In the genomic region with DNA sequence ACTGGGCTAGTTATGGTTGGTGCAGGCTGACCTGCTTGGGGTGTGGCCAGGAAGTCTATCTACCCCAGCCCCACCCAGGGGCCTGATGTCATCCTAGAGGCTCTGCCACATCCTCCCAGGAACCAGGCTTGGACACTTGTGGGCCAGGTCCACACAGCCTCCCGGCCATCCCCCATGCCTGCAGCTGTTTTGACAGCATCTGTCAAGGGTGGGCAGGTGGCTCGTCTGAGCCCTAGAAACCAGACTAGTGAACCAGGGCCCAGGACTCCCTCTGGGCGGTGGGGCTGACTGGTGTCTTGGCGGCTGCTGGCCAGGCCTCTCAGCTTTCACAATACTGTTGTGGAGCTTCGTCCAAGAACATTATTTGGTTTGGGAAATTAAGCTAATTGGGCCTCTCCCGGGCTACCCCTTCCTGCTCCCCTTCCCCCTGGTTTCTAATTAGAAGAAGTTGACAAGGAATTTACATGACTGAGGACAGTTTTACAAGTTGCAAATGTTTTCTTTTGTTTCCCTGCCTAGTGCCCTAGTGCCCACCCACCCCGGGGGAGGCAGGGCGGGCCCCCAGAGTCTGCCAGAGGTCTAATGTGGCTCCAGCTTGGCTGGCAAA, we compare ENCODE assay signal across 8 mouse cellular contexts. TPM values are rescaled to one million over a fixed set of nuclear protein-coding genes. Genes with fewer than 3 reads are reported as not detected.
DNase-seq lines count a peak whose midpoint lies in the region; ATAC-seq and TF ChIP-seq lines count a peak whose summit lies in the region.

No protein-coding gene starts in this region.

- H3K27me3 ChIP-seq in hindbrain, embryonic 10.5 days (ENCODE audit: insufficient read depth, poor library complexity, severe bottlenecking) = no peaks in the 10 kb centered on the region
- no peaks in the 10 kb centered on the region; the same call in 1 of the 2 replicates for H3K27me3 ChIP-seq in hindbrain, postnatal 0 days (ENCODE audit: insufficient read depth, low read length)
- H3K27me3 ChIP-seq in MEL (ENCODE audit: control insufficient read depth in 1 of 2, insufficient read depth in 2 of 2, low read length in 2 of 2) = no peaks in the 10 kb centered on the region
- H3K27me3 ChIP-seq in forebrain, embryonic 16.5 days (replicated peaks; ENCODE audit: control insufficient read depth, insufficient read depth, low read length) = no peaks in the 10 kb centered on the region
- H3K27me3 ChIP-seq in limb, embryonic 13.5 days = no peaks in the 10 kb centered on the region

- no peak for DNase-seq in hindbrain, embryonic 10.5 days (ENCODE audit: low spot score)
- DNase-seq in hindbrain, postnatal 0 days (ENCODE audit: low spot score) = no peak
- DNase-seq in MEL (ENCODE audit: low read depth, low spot score) = peak; percentile 32
- no peak for DNase-seq in testis, postnatal 14 days (ENCODE audit: low spot score)
- DNase-seq in spleen, postnatal 14 days (ENCODE audit: low spot score in 2 of 2) = no peak
- no peak for DNase-seq in urinary bladder, postnatal 25 days (ENCODE audit: low spot score)

- H3K36me3 ChIP-seq in hindbrain, embryonic 10.5 days = peaks cover 99% of the 10 kb centered on the region
- peaks cover 35% of the 10 kb centered on the region for H3K36me3 ChIP-seq in hindbrain, postnatal 0 days (ENCODE audit: insufficient read depth, low read length)
- peaks cover 0 to 3% of the 10 kb centered on the region in 2 experiments; a peak in 1 of 4 replicates for H3K36me3 ChIP-seq in MEL (ENCODE audit: control insufficient read depth in 1 of 2, insufficient read depth in 2 of 2, low read length in 2 of 2)
- peaks cover 4% of the 10 kb centered on the region; the same call in 1 of the 2 replicates for H3K36me3 ChIP-seq in forebrain, embryonic 16.5 days (ENCODE audit: control insufficient read depth, insufficient read depth)
- H3K36me3 ChIP-seq in limb, embryonic 13.5 days = peaks cover 66% of the 10 kb centered on the region

- no peak for TF ChIP-seq CTCF in hindbrain, postnatal 0 days (IDR thresholded peaks at IDR 0.05; ENCODE audit: low read depth)
- no peak for TF ChIP-seq CTCF in MEL (IDR thresholded peaks at IDR 0.05 in 2 of 3, conservative IDR thresholded peaks at IDR 0.05 in 1 of 3; ENCODE audit: control insufficient read depth in 1 of 3, insufficient read depth in 1 of 3, low read depth in 2 of 3, low read length in 3 of 3, poor library complexity in 1 of 3, severe bottlenecking in 1 of 3)

- no peak overlapping the region for H3K4me2 ChIP-seq in hindbrain, postnatal 0 days (ENCODE audit: low read depth, low read length)
- H3K4me2 ChIP-seq in forebrain, embryonic 16.5 days (ENCODE audit: low read length) = no peak overlapping the region
- no peak overlapping the region for H3K4me2 ChIP-seq in limb, embryonic 13.5 days (replicated peaks)

- no peak for ATAC-seq in hindbrain, postnatal 0 days
- peak; percentile 84 for ATAC-seq in forebrain, embryonic 16.5 days
- peak; percentile 43 for ATAC-seq in limb, embryonic 13.5 days (ENCODE audit: low FRiP score, low read depth)

- peak overlapping the region; percentile 56 for H3K27ac ChIP-seq in hindbrain, embryonic 10.5 days
- no peak overlapping the region for H3K27ac ChIP-seq in hindbrain, postnatal 0 days
- H3K27ac ChIP-seq in MEL (ENCODE audit: control insufficient read depth, low read depth, low read length) = no peak overlapping the region
- no peak overlapping the region for H3K27ac ChIP-seq in forebrain, embryonic 16.5 days (ENCODE audit: low read length)
- peak overlapping the region; percentile 15; the same call in 1 of the 2 replicates for H3K27ac ChIP-seq in limb, embryonic 13.5 days

- no peaks in the 10 kb centered on the region for H3K9me3 ChIP-seq in hindbrain, embryonic 10.5 days
- H3K9me3 ChIP-seq in hindbrain, postnatal 0 days (ENCODE audit: low read length) = no peaks in the 10 kb centered on the region
- no peaks in the 10 kb centered on the region for H3K9me3 ChIP-seq in MEL (replicated peaks; ENCODE audit: insufficient read depth, low read length)
- no peaks in the 10 kb centered on the region for H3K9me3 ChIP-seq in forebrain, embryonic 16.5 days (ENCODE audit: control insufficient read depth, low read length)
- no peaks in the 10 kb centered on the region for H3K9me3 ChIP-seq in limb, embryonic 13.5 days

- TF ChIP-seq POLR2A in MEL (IDR thresholded peaks at IDR 0.05; ENCODE audit: control insufficient read depth in 1 of 2, insufficient read depth in 1 of 2, low read depth in 1 of 2, low read length in 2 of 2, poor library complexity in 1 of 2) = no peak

- no peak for TF ChIP-seq EP300 in MEL (IDR thresholded peaks at IDR 0.05; ENCODE audit: low read depth in 1 of 2, low read length in 2 of 2)

- TF ChIP-seq RAD21 in MEL (IDR thresholded peaks at IDR 0.05; ENCODE audit: low read depth, low read length) = no peak

- WGBS in hindbrain, embryonic 10.5 days = 63% methylated on average over 8 of the region's 8 CpGs
- 40% methylated on average over 8 of the region's 8 CpGs for WGBS in hindbrain, postnatal 0 days
- 13% methylated on average over 8 of the region's 8 CpGs for WGBS in forebrain, embryonic 16.5 days
- 26% methylated on average over 8 of the region's 8 CpGs for WGBS in limb, embryonic 13.5 days

- H3K9ac ChIP-seq in hindbrain, postnatal 0 days (replicated peaks; ENCODE audit: low read length) = no peak overlapping the region
- no peak overlapping the region for H3K9ac ChIP-seq in MEL (ENCODE audit: control insufficient read depth, low read depth, low read length, poor library complexity, severe bottlenecking)
- H3K9ac ChIP-seq in forebrain, embryonic 16.5 days (replicated peaks; ENCODE audit: low read depth, low read length) = no peak overlapping the region
- no peak overlapping the region for H3K9ac ChIP-seq in limb, embryonic 13.5 days

- H3K4me3 ChIP-seq in hindbrain, embryonic 10.5 days = no peak overlapping the region
- no peak overlapping the region for H3K4me3 ChIP-seq in hindbrain, postnatal 0 days (ENCODE audit: low read length)
- H3K4me3 ChIP-seq in MEL (ENCODE audit: control insufficient read depth in 1 of 2, insufficient read depth in 1 of 2, low read depth in 2 of 2, low read length in 2 of 2) = no peak overlapping the region
- no peak overlapping the region for H3K4me3 ChIP-seq in forebrain, embryonic 16.5 days (replicated peaks; ENCODE audit: low read length)
- no peak overlapping the region for H3K4me3 ChIP-seq in limb, embryonic 13.5 days

- H3K79me2 ChIP-seq in MEL (ENCODE audit: control insufficient read depth, insufficient read depth, low read length, poor library complexity) = no peaks in the 10 kb centered on the region

- peaks cover 73% of the 10 kb centered on the region for H3K4me1 ChIP-seq in hindbrain, embryonic 10.5 days (replicated peaks)
- peaks cover 11% of the 10 kb centered on the region for H3K4me1 ChIP-seq in hindbrain, postnatal 0 days (ENCODE audit: insufficient read depth, low read length)
- peaks cover 0 to 7% of the 10 kb centered on the region in 2 experiments; a peak in 2 of 4 replicates for H3K4me1 ChIP-seq in MEL (ENCODE audit: control insufficient read depth in 1 of 2, insufficient read depth in 2 of 2, low read length in 2 of 2)
- H3K4me1 ChIP-seq in forebrain, embryonic 16.5 days (replicated peaks; ENCODE audit: control insufficient read depth, insufficient read depth, low read length) = peaks cover 36% of the 10 kb centered on the region
- H3K4me1 ChIP-seq in limb, embryonic 13.5 days = peaks cover 54% of the 10 kb centered on the region

TF ChIP-seq in MEL, 35 proteins besides CTCF, POLR2A, EP300 and RAD21:
- TF ChIP-seq HCFC1 (IDR thresholded peaks at IDR 0.05; ENCODE audit: low read depth, low read length) (no peak), RCOR1 (IDR thresholded peaks at IDR 0.05; ENCODE audit: low read depth, low read length) (no peak), JUND (IDR thresholded peaks at IDR 0.05; ENCODE audit: low read depth, low read length) (no peak), MAX (IDR thresholded peaks at IDR 0.05; ENCODE audit: low read length) (no peak), SMC3 (IDR thresholded peaks at IDR 0.05; ENCODE audit: low read depth, low read length) (no peak), POLR2AphosphoS2 (IDR thresholded peaks at IDR 0.05; ENCODE audit: low read length) (no peak), POLR2AphosphoS5 (IDR thresholded peaks at IDR 0.05; ENCODE audit: borderline replicate concordance, low read depth, low read length) (no peak), ZC3H11A (IDR thresholded peaks at IDR 0.05; ENCODE audit: low read depth, low read length) (no peak), KAT2A (conservative IDR thresholded peaks at IDR 0.05; ENCODE audit: low read depth, low read length) (no peak), TAL1 (IDR thresholded peaks at IDR 0.05; ENCODE audit: low read length) (no peak), CHD2 (IDR thresholded peaks at IDR 0.05; ENCODE audit: low read length) (no peak)
TF ChIP-seq in MEL: peak in this region for 0.

RNA-seq across cellular contexts. Expression of a gene that starts 36.9 kb away (rescaled TPM):
- polyA plus RNA-seq in hindbrain, embryonic 10.5 days (2016; fragmentation: Nextera tagmentation; extraction: Ambion mirVana) = 17.0 and 18.8 TPM in 2 replicates
- 31.1 and 43.1 TPM in 2 replicates for total RNA-seq in hindbrain, postnatal 0 days (2014; rRNA removed)
- polyA plus RNA-seq in hindbrain, postnatal 0 days (2015; fragmentation: Nextera tagmentation; extraction: Ambion mirVana) = 8.8 and 9.1 TPM in 2 replicates
- 0.03 and 0.04 TPM in 2 replicates for total RNA-seq in MEL (2012; rRNA removed)
- under 1 TPM in 1 of 2 experiments, not detected in 1; 0.26 TPM for polyA plus RNA-seq in MEL (2012; ENCODE audit: insufficient read depth in 1 of 2, insufficient read length in 2 of 2, low read depth in 1 of 2, low replicate concordance in 2 of 2, missing spikeins in 1 of 2)
- polyA plus RNA-seq in forebrain, embryonic 16.5 days (2015; fragmentation: Nextera tagmentation; extraction: Ambion mirVana) = 14.5 and 14.8 TPM in 2 replicates
- 12.7 and 13.8 TPM in 2 replicates for polyA plus RNA-seq in limb, embryonic 13.5 days (2015; fragmentation: Nextera tagmentation; extraction: Ambion mirVana)

Comparison
In these comparisons a context has a peak if more than half of its experiments do, and no peak if none do; other contexts are left out.
1. H3K27ac ChIP-seq: peak in hindbrain, embryonic 10.5 days (single experiment) and limb, embryonic 13.5 days (single experiment); none in hindbrain, postnatal 0 days (single experiment), MEL (single experiment) and forebrain, embryonic 16.5 days (single experiment).